Mouse (Mus musculus) C2C12 (cell line): ENCODE measurements around the gene Zfp879. TPM values are rescaled to one million over a fixed set of nuclear protein-coding genes. Genes with fewer than 3 reads are reported as not detected.

Experiments
- H3K27me3 ChIP-seq: one replicate; pipeline ENCODE4 v1.6.1; 2011; ENCODE audit not compliant: control insufficient read depth, insufficient read depth, insufficient read length
- H3K36me3 ChIP-seq: one replicate; pipeline ENCODE4 v1.6.1; 2011; ENCODE audit not compliant: control insufficient read depth, insufficient read depth
- H3K4me3 ChIP-seq: one replicate; pipeline ENCODE4 v1.5.1; 2011; ENCODE audit warnings: mild to moderate bottlenecking, control low read depth; ENCODE audit not compliant: poor library complexity, insufficient read depth, severe bottlenecking
- H3K79me2 ChIP-seq: one replicate; pipeline ENCODE4 v1.6.1; 2011; ENCODE audit not compliant: control insufficient read depth, insufficient read depth
- H3K79me3 ChIP-seq: one replicate; pipeline ENCODE4 v1.6.1; 2011; ENCODE audit warnings: low read depth, control low read depth
- H3ac ChIP-seq: one replicate; pipeline ENCODE3; 2011; ENCODE audit warnings: low read depth; ENCODE audit not compliant: control insufficient read depth, insufficient read length
- CEBPB ChIP-seq: IDR thresholded peaks from one replicate; pipeline ENCODE4 v1.6.1; 2011; ENCODE audit warnings: low read depth, mild to moderate bottlenecking, control low read depth, moderate library complexity
- CTCF ChIP-seq: IDR thresholded peaks from one replicate; pipeline ENCODE4 v1.5.1; 2011; ENCODE audit not compliant: control insufficient read depth, insufficient read depth, insufficient read length
- FOSL1 ChIP-seq: IDR thresholded peaks from one replicate; pipeline ENCODE4 v1.8.0; 2011; ENCODE audit warnings: mild to moderate bottlenecking, low read length; ENCODE audit not compliant: poor library complexity, insufficient read depth, severe bottlenecking
- MAX ChIP-seq: IDR thresholded peaks from one replicate; pipeline ENCODE4 v1.6.1; 2011; ENCODE audit warnings: mild to moderate bottlenecking, control low read depth
- MYOD1 ChIP-seq: IDR thresholded peaks from one replicate; pipeline ENCODE4 v1.6.1; 2011; ENCODE audit warnings: low read depth; ENCODE audit not compliant: control insufficient read depth, insufficient read length
- MYOG ChIP-seq: IDR thresholded peaks from one replicate; pipeline ENCODE4 v1.6.1; 2011; ENCODE audit not compliant: control insufficient read depth, insufficient read length; ENCODE audit errors: extremely low read depth
- USF1 ChIP-seq: IDR thresholded peaks from one replicate; pipeline ENCODE4 v1.6.1; 2011; ENCODE audit warnings: low read depth, mild to moderate bottlenecking, control low read depth, moderate library complexity
- polyA plus RNA-seq: library from polyadenylated mRNA; unstranded; fragments of >200 nt; fragmentation: generic; extraction: Trizol; gene quantifications from one replicate; pipeline ENCODE4 v1.2.1, GENCODE M21; 2012; ENCODE audit warnings: missing spikeins

The Zfp879 gene
- polyA plus RNA-seq, 1 experiment: 0.01 TPM

- Histone ChIP-seq H3K4me3 (no peak overlapping the region), H3K79me3 (no peaks in the 10 kb centered on the region), H3ac (no peak overlapping the region), H3K27me3 (peaks cover 57% of the 10 kb centered on the region), H3K79me2 (no peaks in the 10 kb centered on the region), H3K36me3 (no peaks in the 10 kb centered on the region)
- TF ChIP-seq CTCF: no peak
- no peak for TF ChIP-seq MYOG
- no peak for TF ChIP-seq MAX
- TF ChIP-seq MYOD1: no peak
These were observed 5.7 kb upstream of the Zfp879 start for GRCm38 (mm10) chr11:50847047-50847446.

- peaks cover 52% of the 10 kb centered on the region for H3K27me3 ChIP-seq
- no peak overlapping the region for H3K4me3 ChIP-seq
- no peaks in the 10 kb centered on the region for H3K36me3 ChIP-seq
- no peak overlapping the region for H3ac ChIP-seq
- H3K79me3 ChIP-seq: no peaks in the 10 kb centered on the region
- H3K79me2 ChIP-seq: no peaks in the 10 kb centered on the region
- no peak for TF ChIP-seq CEBPB
These were observed 4.6 kb upstream of the Zfp879 start for GRCm38 (mm10) chr11:50845951-50846350.

GRCm38 (mm10) chr11:50835727-50836126 lies 5.6 kb downstream of the Zfp879 start:
- Histone ChIP-seq H3K4me3 (no peak overlapping the region), H3ac (no peak overlapping the region), H3K36me3 (no peaks in the 10 kb centered on the region), H3K27me3 (peaks cover 3% of the 10 kb centered on the region), H3K79me2 (no peaks in the 10 kb centered on the region), H3K79me3 (no peaks in the 10 kb centered on the region)
- TF ChIP-seq MAX (no peak), FOSL1 (no peak), USF1 (no peak), CEBPB (no peak)

DNA sequence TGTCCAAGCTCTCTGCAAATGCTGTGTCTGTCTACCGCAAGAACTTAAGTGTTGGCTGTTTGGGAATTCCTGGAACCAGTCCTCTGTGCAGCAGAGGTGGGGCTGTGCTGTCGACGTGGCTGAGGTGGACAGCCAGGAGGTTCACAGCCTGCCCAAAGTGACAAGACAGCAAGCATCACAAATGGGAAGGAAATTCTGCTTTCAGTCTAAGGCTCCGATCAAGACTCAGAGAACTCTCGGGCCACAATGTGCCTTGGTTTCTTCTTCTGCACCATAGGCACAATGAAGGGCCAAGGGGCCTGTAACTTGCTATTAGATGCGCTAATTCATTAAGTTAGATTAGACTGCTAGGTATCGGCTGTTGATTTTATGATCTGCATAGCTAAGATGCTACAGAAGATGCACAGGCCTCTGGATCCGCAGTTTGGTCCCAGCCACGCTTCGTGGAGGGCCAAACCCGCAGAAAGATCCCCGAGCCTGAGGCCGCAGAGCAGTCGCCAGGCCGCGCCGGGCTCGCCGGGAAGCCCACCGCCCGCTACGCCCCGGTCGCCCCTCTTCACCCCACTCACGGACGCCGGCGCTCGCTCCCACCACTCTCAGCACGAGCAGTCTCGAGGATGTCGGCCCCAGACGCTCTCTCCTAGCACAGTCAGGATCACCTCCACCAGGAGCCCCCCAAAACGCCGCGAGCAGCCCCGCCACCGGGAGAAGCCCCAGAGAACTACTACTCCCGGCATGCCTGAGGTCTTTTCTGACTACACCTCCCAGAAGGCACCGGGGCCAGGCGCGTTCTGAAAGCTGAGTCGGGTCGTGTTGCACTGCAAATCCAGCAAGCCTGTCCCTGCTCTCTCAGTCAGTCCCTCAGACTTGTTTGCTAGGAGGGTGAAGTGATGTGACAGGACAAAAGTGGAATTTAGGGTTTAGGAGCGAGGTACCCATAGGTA lies 14.1 kb downstream of the Zfp879 start, which contains the start of gene Zfp354c:
Zfp354c (minus strand) TSS at position 715 of the 944 bp plus-strand sequence.
- no peaks in the 10 kb centered on the region for H3K27me3 ChIP-seq
- no peaks in the 10 kb centered on the region for H3K36me3 ChIP-seq
- no peaks in the 10 kb centered on the region for H3K79me2 ChIP-seq
- H3ac ChIP-seq: peak within 1 kb of the TSS; percentile 87
- no peaks in the 10 kb centered on the region for H3K79me3 ChIP-seq
- H3K4me3 ChIP-seq: peak within 1 kb of the TSS; percentile 82
- no peak for TF ChIP-seq MYOD1
- TF ChIP-seq CTCF: no peak
- TF ChIP-seq FOSL1: no peak

DNA sequence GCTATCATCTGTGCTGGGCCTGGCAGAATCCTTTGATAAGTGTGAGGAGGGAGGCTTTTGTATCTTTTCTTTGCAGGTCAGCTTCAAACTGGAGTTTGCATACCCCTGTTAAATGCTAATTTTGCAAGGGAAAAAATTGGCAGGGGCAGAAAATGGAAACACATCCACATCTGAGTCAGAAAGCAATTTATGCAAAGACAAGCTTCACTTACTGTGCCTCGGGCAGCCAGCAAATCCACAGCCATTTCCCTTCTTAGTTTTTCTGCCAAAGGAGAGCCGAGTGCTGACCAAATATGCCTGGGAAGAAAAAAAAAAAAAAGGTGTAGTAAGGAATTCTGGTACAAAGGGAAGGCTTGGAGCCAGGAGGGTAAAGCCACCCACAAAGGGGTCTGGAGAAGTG lies 15.1 kb downstream of the Zfp879 start:
- TF ChIP-seq MYOD1 (no peak), CEBPB (no peak), CTCF (no peak), MAX (no peak)
- Histone ChIP-seq H3K4me3 (no peak overlapping the region), H3K27me3 (no peaks in the 10 kb centered on the region), H3ac (no peak overlapping the region), H3K79me3 (no peaks in the 10 kb centered on the region), H3K36me3 (no peaks in the 10 kb centered on the region), H3K79me2 (no peaks in the 10 kb centered on the region)

DNA sequence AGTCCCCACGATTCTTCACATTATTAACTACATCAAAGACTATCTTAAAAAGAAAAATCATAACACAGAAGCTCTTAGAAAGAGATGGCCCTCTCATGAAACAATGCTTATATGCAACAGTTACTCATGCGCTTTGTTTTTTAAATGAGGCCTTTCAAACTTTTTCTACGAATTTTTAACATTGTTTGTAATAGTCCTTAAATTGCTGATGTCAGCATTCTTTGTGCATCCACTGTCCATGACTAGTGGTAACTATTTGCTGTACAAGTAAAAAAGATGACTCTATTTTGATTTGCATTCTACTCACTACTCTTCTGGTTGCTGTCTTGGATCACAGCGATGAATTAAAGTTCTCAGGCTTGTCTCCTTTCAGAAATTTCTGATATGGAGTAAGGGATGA lies 27.1 kb downstream of the Zfp879 start:
- Histone ChIP-seq H3K4me3 (no peak overlapping the region), H3K27me3 (no peaks in the 10 kb centered on the region), H3K79me2 (no peaks in the 10 kb centered on the region), H3ac (no peak overlapping the region), H3K79me3 (no peaks in the 10 kb centered on the region), H3K36me3 (no peaks in the 10 kb centered on the region)
- TF ChIP-seq CTCF (no peak), MAX (no peak), MYOG (no peak), MYOD1 (no peak), USF1 (no peak), CEBPB (no peak), FOSL1 (no peak)
